Mouse (Mus musculus) common myeloid progenitor, adult 5-6 weeks (primary cell): ENCODE measurements around the gene Cmc2. TPM values are rescaled to one million over a fixed set of nuclear protein-coding genes. Genes with fewer than 3 reads are reported as not detected.

Experiments used
- ATAC-seq: replicated peaks from 2 replicates; pipeline ENCODE4 v1.8.0; 2016; ENCODE audit warnings: low read depth, mild to moderate bottlenecking, moderate TSS enrichment, inconsistent platforms; ENCODE audit not compliant: poor library complexity, severe bottlenecking
- total RNA-seq: library from RNA; stranded (forward); fragments of 200-1000, 187-1606 nt; gene quantifications from 2 replicates; pipeline ENCODE4 v1.2.3, GENCODE M21; 2017

Gene Cmc2
- total RNA-seq, 1 experiment from 2014 or later, result 64.4 TPM

DNA sequence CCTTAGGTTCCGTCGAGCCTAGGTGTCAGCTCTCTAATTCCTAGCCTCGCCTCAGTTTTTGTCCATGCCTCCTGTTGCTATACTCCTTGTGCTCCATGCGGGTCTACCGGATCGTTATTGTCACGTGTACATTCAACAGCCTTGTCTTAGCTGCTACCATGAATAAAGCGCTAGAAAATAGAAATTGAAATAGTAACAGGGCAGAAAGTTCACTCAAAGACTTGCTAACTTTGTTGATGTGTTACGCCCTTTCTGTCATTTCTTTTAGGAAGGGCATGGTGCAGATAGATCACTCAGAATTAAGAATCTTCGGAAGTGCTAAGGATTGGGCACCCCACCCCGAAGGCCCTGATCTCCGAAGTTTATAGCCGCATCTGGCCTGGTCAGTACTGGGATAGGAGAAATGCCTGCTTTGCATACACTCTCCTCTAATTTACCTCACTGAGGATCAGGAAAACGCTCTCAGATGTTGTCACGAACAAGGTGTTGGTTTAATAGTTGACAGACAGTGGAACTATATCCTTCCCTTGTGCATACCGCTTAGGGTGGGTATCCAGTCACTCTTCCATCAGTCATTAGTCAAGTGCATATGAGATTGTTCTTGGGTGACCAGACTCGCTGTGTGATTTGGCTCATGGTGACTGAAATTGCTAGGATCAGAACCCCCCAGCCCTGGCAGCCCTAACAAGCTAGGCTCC, 954 bp upstream of the Cmc2 start:
- ATAC-seq, result no peak

DNA sequence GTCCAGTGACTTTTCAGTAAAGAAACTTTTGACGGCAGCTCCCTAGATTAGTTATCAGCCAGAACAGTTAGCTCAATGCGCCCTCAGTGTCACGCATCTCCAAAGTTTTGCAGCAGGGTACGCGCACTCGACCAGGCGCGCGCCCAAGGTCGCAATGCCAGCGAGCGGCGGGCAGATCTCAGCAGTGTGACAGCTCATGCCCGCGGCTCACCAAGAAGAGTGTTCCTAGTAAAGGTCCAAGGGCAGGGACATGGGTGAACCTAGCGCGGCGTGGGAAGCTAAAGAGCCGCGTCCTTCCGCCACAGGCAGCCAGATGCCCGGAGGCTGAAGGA, 284 bp downstream of the Cmc2 start:
- ATAC-seq, result peak; percentile 54; the same call in 1 of the 2 replicates

DNA sequence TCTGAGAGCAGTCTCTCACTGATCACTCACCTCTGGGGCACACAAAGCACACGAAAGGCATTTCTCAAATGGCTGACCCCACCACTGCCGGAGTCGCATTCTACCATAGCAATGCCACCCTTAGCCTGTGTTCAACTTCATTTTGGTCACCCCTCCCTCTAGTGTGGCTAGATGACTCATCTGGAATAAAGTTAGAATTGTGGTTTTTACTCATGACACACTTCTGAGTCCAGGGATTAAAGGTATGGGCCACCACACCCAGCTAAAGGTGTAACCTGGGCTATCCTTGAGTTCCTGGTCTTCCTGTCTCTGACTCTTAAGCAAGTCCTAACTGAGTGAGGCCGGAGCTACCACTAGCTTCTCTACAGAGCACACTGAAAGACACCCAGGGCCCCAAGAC, 15.4 kb downstream of the Cmc2 start:
- ATAC-seq, result no peak

DNA sequence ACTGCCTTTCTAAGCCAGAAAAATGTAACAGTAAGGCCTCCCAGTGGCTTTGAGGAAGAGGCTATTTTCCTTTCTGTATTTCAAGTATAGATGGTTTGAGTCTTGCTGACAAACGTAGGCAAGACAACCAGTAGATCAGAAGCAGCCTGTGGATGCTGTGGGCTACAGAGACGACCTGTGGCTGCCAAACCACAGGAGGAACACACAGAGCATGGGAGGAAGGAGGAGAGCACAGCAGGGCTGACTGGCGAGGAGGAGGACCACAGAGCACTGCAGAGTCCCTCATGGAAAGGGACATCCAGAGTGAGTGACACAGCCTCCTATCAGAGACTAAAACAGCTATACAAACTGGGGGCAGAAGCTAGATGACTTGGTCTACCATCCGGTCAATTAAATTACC, 16.0 kb downstream of the Cmc2 start:
- ATAC-seq, result peak; percentile 71

DNA sequence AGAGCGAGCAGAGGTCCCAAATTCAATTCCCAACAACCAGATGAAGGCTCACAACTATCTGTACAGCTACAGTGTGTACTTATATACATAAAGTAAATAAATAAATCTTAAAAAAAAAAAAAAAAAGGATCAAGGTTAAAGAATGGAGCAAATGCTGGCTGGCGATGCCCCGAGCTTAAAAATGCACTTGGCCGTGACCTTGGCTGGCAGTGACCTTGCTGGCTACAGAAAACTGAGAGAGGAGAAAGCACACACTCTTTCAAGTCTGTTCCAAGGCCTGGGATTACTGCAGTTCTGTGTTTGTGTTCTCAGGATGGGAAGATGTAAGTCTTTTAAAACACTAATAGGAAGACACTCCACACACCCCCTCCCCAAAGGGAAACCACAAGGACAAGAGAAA, 16.5 kb downstream of the Cmc2 start:
- no peak for ATAC-seq

DNA sequence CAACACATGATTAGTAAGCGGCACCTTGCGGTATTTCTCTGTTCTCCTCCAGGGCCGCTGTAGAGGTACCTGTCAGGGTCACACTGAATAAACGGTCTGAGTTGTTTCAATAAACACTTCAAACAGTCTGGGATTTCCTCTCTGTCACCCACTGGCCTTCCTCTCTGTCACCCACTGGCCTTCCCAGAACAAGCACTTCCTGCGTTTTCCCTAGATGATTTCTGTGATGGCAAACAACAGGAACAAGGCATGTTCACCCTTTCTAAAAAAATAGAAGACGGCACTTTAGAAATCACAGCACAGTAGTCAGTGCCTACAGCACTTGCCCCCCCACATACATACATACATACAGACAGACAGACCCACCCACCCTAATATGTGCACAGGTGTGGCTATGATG, 25.7 kb downstream of the Cmc2 start:
- ATAC-seq, result no peak

DNA sequence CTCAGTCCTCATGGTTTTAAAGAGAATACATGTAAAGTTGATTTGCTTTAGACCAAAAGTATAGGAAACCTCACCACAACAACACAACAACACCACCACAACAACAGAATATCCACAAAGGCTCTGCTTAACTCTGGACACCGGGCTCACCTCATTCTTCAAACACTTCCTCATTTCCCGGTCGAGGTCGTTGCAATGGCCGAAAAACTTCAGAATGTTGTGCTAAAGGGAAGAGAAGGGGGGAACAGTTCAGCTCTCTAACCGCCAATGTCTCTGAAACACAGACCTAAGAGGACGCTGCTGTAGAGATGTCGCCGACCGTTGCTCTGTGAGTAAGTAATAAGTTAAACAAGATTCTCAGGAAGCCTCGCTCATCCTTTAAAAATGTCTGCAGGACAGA, 27.3 kb downstream of the Cmc2 start:
- ATAC-seq, result peak; percentile 63; the same call in 1 of the 2 replicates

DNA sequence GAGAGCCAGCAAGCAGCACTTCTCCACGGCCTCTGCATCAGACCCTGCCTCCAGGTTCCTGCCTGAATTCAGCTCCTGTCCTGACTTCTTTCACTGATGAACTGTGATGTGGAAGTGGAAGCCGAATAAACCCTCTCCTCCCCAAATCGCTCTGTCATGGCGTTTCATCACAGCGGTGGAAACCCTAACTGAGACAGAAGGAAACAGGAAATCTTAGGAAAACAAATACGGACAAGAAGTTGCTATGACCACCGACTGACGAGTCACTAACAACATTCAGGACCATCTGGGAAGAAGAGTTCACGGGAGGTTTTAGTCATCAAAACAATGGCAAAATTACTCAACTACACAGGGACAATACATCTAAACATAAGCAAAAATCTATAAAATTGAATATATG, 28.6 kb downstream of the Cmc2 start:
- ATAC-seq, result no peak; the same call in 1 of the 2 replicates

DNA sequence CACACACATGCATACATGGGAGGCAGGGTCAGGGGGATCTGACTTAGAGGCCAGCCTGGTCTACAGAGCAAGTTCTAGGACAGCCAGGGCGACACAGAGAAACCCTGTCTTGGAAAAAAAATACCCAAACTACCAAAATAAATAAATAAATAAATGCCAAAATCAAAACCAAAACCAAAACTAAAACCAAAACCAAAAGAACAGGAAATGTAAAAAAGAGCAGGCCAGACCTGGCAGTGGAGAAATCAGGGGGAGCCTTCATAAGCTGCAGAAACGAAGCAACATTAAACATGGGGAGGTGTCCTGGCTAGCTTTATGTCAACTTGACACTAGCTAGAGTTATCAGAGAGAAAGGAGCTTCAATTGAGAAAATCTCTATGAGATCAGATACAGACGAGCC, 29.1 kb downstream of the Cmc2 start:
- ATAC-seq, result no peak

DNA sequence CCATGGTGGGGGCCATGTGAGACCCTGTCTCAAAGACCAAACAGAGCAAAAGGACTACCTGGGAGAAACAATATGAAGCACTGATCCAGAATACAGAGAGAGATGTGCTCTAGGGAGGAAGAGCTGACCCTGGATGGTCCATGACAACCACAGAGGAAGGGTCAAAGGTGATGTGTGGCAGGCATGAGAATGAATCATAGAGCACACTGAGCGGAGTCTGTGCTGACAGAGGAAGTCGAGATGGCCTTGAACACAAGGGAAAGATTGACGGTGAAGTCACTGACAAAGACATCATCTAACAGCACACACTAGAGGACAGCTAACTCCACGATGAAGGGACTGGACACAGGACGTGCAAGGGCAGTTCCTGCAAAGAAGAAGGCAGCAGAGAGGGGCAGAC, 29.8 kb downstream of the Cmc2 start:
- no peak for ATAC-seq

DNA sequence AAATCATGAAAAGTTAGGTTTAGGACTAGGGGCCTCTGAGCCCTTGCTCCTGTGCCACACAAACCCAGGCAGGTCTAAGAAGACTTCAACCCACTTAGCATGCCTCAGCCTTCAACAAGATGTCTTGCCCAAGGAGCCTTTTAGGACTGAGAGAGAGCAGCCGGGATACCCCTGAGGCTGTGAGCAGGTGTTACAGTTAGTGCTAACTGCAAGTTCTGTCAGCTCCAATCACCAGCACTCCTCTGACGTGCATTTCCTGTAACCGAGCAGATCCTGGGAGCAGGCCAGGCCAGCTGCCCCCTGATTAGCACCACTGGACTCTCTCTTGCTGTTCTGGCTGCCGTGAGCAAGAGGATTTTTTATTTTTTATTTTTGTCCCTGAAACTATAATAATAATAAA, 33.4 kb downstream of the Cmc2 start:
- ATAC-seq, result no peak

DNA sequence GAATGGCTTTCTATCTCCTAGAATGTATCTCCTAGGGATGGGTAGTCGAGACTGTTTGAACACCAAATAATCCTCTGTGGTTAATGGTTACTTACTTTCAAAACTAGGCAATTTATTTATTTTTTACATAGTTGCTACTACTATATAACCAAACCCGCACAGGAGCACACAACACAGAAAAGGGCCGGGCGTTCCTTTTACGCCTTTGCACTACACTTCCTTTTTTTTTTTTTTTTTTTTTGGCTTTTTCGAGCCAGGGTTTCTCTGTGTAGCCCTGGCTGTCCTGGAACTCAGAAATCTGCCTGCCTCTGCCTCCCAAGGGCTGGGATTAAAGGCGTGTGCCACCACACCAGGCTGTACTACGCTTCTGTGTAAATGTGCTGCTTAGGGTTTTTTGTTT, 39.9 kb downstream of the Cmc2 start:
- no peak for ATAC-seq

DNA sequence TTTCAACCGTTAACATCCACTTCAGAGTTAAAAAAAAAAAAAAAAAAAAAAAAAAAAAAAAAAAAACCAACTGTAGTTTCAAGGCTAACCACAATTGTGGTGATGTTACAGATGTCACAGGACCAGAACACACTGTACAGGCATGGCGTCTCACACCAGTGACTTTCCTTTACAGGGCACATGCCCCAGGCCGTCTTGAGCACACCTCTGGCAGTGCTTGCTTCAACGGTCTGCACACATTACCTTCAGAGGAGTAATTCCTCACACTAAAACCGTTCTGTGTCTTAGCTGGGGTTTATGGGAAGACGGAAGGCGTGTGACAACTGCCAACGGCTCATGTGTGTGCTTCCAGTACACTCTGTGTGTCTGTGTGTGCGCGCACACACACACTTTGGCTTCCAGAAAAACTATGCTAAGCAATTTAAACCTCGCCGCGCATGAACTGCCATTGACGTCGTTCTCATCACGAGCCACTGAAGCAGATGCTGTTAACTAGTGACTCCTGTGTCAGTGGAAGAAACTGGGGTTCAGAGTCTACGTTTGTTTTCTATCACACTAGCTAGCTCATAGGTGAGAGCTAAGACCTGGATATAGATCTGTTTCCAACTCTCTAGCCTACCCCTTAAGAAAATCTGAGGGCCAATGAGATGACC, 45.3 kb downstream of the Cmc2 start:
- ATAC-seq, result peak; percentile 60

DNA sequence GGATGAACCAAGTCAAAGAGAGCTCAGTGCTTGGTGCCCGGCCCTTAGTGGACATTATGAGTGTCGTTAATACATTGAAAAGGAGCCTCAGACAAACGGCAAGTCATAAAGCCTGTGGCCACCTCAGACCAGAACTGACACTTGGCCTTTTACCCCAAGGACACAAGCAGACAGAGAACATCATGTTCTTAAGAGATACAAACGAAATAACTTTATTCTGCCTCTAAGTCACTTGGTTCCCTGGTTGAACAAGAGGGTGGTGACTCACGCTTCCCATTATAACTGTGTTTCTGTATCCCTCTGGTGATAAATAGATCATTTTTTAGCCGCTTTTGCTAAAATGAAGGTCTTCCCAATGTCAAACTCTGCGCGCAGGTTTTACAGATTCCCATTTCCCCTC, 47.3 kb downstream of the Cmc2 start:
- ATAC-seq, result no peak

DNA sequence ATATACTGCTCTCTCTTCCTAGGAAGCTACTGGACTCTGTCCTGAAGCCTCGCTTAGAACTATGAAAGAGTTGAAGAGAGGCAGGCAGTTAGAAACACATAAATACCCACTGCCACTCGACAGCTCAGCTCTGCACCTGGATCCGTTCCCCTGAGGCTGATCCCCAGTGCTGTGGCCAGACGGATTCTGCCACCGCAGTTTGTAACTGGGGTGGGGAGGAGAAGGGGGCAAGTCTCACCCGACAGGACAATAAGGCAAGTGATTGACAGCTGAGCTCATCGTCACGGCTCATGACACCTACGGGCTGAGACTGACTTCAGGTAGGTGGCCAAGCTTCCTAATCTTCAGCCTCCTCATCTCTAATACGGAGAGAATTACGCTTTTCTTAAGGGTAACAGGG, 47.7 kb downstream of the Cmc2 start:
- ATAC-seq, result no peak

DNA sequence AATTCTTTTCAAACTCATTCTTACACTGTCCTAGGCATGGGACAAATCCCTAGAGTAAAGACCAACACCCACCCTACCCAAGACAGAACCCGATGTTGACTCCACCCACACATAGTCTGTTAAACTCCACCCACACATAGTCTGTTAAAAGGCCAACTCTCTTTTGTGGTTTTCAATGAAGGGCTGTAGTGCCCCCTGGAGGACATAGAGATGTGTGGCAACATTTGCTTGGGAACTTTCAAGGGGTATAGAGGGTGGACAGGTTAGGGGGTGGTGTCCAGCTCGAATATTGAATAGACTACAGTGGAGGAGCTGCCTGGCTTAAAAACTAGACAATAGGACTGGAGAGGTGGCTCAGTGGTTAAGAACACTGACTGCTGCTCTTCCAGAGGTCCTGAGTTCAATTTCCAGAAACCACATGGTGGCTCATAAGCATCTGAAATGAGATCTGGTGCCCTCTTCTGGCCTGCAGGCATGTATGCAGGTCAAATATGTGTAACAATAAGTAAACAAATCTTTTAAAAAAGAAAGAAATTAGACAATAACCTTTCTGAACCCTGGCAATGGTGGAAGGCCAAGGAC, 48.4 kb downstream of the Cmc2 start:
- no peak; the same call in 1 of the 2 replicates for ATAC-seq

DNA sequence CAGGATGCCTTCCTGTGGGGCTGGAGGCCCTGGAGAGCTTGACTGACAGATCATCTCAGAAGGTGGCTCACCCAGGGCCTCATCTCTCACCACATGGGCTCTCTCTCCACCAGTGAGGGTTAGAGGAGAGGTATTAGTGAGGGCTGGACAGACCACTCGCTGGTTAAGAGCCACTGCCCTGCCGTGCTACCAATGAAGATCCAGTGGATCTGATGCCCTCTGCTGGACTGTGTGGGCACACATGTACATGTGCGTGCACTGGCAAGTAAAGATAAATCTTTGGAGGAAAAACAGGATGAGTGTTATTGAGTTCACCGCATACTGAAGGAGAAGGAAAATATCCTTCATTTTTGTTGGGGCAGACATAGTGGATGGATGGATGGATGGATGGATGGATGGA, 52.6 kb downstream of the Cmc2 start:
- peak; percentile 72 for ATAC-seq

DNA sequence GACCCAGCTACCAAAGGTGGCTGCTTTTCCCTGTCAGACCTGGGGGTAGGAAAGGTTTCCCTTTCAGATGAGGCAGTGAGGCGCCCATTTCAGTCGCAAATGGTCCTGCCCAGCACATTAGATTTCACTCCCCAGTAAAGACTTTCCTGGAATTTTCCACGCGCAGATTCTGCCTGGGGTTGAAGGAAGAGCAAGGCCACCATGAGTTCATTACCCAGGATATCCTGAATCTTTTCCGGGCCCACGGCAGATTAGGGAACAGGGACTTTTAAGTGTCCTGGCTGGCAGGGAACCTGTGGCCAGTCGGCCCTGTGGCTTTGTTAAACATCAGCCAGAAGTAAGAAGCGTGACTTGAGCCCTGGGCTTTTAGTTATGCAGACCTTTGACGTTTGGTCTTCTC, 53.9 kb downstream of the Cmc2 start:
- ATAC-seq, result no peak

DNA sequence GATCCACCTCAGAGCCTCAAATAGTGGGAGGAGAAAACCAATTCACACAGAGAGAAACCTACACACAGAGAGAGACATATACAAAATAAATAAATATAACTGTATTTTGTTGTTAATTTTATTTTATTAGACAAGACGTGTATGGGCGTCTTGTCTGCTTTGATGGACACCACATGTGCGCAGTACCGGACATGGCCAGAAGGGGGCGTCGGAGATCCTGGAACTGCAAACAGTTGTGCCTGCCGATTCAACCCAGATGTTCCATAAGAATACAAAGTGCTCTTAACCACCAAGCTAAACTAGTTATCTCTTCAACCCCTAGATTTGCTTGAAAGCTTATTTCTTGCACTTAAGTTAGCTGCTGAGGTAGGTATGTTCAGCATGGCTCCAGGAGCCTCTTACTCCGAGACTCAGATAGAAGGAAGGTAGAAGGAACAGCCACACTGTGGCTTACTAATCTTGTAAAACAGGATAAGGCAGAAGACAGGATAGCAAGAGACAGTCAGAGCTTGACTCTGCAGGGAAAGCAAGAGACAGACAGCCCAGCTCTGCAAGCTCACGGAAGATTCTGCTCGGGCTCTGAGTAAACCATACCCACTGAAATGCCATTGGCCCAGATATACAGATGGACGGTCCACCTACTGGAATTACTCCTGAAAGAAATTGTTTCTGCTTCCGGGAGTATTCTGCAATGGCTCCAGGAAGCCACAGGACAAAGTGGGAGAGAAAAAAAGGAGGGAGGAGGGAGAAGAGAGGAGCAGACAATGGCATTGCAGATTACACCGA, 54.9 kb downstream of the Cmc2 start:
- peak; percentile 42; the same call in 1 of the 2 replicates for ATAC-seq

DNA sequence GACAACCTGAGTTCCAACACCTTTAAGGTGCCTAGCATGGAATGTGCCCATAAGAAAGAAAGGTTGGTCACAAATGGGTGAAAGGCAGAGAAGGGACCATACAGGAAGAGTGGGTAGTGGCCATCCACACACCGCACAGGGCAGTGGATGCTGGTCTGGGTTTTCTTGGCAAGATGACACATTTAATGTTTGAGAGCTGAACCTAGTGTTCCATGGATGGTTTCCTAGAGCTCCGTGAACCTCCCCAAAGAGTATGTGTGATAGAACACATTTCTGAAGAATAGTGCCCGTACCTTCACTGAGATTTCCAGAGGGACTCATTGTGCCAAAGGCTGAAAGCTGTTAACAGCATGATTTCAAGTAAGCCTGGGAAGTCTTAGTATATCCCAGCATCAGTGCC, 56.7 kb downstream of the Cmc2 start:
- ATAC-seq, result no peak

DNA sequence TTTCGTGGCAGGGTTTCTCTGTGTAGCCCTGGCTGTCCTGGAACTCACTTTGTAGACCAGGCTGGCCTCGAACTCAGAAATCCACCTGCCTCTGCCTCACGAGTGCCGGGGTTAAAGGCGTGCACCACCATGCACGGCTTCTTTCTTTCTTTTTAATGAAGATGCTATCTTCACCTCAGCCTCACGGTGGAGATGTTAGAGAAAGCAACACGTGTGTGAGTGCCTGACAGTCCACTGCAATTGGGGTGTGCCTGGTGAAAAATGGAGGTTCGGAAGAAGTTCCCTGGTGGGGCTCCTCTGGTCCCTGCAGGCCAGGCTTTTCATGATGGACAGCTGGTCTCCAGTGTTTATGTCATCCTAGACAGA, 57.2 kb downstream of the Cmc2 start:
- ATAC-seq, result peak; percentile 51
